Mouse (Mus musculus): ENCODE data around the gene Serpina3i. TPM values are rescaled to one million over a fixed set of nuclear protein-coding genes. Genes with fewer than 3 reads are reported as not detected.

The Serpina3i gene
- polyA plus RNA-seq, 1 experiment from 2014 or later = not detected

DNA sequence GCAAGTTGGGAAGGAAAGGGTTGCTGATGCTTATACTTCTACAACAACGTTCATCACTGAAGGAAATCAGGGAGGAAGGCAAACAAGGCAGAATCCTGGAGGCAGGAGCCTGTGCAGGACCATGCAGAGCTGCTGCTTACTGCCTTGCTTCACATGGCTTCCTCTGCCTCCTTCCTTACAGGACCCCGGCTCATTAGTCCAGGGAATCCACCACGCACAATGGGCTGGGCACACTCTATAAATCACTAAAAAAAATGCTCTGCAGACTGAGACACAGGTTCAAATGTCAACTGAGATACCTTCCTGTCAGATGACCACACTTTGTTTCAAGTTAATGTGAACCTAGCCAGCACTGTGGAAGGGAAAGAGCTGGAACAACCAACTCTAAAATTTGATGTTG is 1.9 kb upstream of the Serpina3i start:
- H3K4me3 ChIP-seq (ENCODE audit: inconsistent target) = no peak overlapping the region
- 82% methylated on average over 3 of the region's 3 CpGs for WGBS (ENCODE audit: missing documents)
- no peaks in the 10 kb centered on the region for H3K79me2 ChIP-seq (ENCODE audit: inconsistent target)

DNA sequence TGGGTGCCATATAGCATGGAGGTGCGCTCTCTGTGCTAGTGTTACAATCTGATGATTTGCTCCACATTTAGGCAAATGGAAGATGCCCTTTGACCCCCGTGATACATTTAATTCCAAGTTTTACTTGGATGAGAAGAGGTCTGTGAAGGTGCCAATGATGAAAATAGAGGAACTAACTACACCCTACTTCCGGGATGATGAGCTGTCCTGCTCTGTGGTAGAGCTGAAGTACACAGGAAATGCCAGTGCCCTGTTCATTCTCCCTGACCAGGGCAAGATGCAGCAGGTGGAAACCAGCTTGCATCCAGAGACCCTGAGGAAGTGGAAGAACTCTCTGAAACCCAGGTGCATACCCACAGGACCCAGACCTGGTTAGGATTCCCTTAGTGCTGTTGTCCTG is 3.5 kb downstream of the Serpina3i start:
- H3K79me2 ChIP-seq (ENCODE audit: inconsistent target) = no peaks in the 10 kb centered on the region
- H3K36me3 ChIP-seq (ENCODE audit: inconsistent target) = no peaks in the 10 kb centered on the region
- H3K27ac ChIP-seq = no peak overlapping the region
- WGBS (ENCODE audit: missing documents) = 50% methylated on average over 3 of the region's 3 CpGs
- H3K4me3 ChIP-seq (ENCODE audit: inconsistent target) = no peak overlapping the region

More for the DNA sequence above, 1.9 kb upstream of the Serpina3i start:
- Histone ChIP-seq H3K36me3 (ENCODE audit: inconsistent target) (no peaks in the 10 kb centered on the region), H3K27ac (no peak overlapping the region)

GRCm38 (mm10) chr12:104278216-104279055 is 15.5 kb downstream of the Serpina3i start:
- Histone ChIP-seq H3K79me2 (ENCODE audit: inconsistent target) (no peaks in the 10 kb centered on the region), H3K36me3 (ENCODE audit: inconsistent target) (no peaks in the 10 kb centered on the region)
- 96% methylated on average over 18 of the region's 18 CpGs for WGBS (ENCODE audit: missing documents)

DNA sequence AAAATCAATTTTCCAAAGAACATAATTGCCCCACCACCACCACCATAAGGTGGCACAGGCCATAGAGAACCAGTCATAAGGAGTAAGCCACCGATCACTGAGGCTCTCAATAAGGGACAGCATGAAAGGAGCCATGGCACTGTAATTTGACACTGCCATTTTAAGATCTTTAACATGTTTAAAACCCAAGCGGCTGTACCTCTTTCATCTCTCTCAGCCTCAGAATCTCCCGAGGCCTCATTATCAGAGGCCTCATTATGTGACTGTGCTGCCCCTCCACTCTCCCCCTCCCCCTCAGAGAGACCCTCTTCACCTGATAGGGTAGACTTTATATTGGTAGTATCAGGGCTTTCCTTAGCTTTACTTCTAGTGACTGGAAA is 16.1 kb downstream of the Serpina3i start:
- no peaks in the 10 kb centered on the region for H3K36me3 ChIP-seq (ENCODE audit: inconsistent target)
- H3K27ac ChIP-seq = no peak overlapping the region
- H3K79me2 ChIP-seq (ENCODE audit: inconsistent target) = no peaks in the 10 kb centered on the region
- H3K4me3 ChIP-seq (ENCODE audit: inconsistent target) = no peak overlapping the region
- WGBS (ENCODE audit: missing documents) = 61% methylated on average over 3 of the region's 3 CpGs

More at GRCm38 (mm10) chr12:104278216-104279055, 15.5 kb downstream of the Serpina3i start:
- Histone ChIP-seq H3K27ac (no peak overlapping the region), H3K4me3 (ENCODE audit: inconsistent target) (no peak overlapping the region)

DNA sequence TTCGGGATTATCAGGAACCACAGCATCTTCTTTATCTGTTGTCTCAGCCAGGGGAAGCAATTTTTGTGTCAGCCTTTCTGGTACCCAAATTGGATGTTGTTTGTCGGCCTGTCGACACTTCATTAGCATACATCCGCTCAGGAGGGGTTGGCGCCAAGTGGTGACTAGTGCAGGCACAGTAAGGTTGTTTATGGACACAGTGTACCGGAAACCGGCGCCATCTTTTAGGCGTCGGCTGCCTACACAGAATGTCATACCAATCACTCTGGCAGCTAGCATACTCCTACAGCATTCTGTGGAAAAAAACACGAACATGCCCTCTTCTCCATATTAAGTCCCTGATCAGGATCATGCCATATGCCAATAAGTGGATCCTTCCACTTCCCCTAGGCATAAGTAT is 20.5 kb downstream of the Serpina3i start:
- no peak overlapping the region for H3K4me3 ChIP-seq (ENCODE audit: inconsistent target)
- 90% methylated on average over 11 of the region's 11 CpGs for WGBS (ENCODE audit: missing documents)
- H3K79me2 ChIP-seq (ENCODE audit: inconsistent target) = no peaks in the 10 kb centered on the region
- H3K27ac ChIP-seq = no peak overlapping the region
- H3K36me3 ChIP-seq (ENCODE audit: inconsistent target) = no peaks in the 10 kb centered on the region

DNA sequence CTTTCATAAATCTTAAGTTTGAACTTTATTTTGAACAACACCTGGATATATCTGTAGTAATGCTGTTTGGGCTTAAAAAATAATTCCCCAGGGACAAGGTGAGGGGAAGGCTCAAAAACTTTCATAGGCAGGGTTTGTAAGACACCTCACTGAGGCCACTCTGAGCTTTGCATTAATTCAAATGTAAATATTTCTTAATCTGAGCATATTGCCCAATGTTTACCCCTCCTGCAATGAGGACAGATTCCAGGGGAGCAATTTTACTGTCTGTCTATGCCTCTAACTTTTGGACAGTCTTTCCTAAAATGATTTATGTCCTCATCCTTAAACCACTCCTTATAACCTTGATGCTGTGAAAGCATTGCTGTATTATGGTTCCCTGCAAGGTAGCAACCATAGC is 25.4 kb downstream of the Serpina3i start:
- H3K36me3 ChIP-seq (ENCODE audit: inconsistent target) = no peaks in the 10 kb centered on the region
- H3K4me3 ChIP-seq (ENCODE audit: inconsistent target) = no peak overlapping the region
- H3K27ac ChIP-seq = no peak overlapping the region
- H3K79me2 ChIP-seq (ENCODE audit: inconsistent target) = no peaks in the 10 kb centered on the region

GRCm38 (mm10) chr12:104289872-104290271 is 26.9 kb downstream of the Serpina3i start:
- H3K27ac ChIP-seq = no peak overlapping the region
- no peaks in the 10 kb centered on the region for H3K36me3 ChIP-seq (ENCODE audit: inconsistent target)
- no peaks in the 10 kb centered on the region for H3K79me2 ChIP-seq (ENCODE audit: inconsistent target)
- no peak overlapping the region for H3K4me3 ChIP-seq (ENCODE audit: inconsistent target)
- 36% methylated on average over 3 of the region's 4 CpGs for WGBS (ENCODE audit: missing documents)

- Histone ChIP-seq H3K79me2 (ENCODE audit: inconsistent target) (no peaks in the 10 kb centered on the region), H3K4me3 (ENCODE audit: inconsistent target) (no peak overlapping the region), H3K27ac (no peak overlapping the region), H3K36me3 (ENCODE audit: inconsistent target) (no peaks in the 10 kb centered on the region)
- 89% methylated on average over 2 of the region's 2 CpGs for WGBS (ENCODE audit: missing documents)
Measured at GRCm38 (mm10) chr12:104293963-104294362, 31.0 kb downstream of the Serpina3i start.

- Histone ChIP-seq H3K79me2 (ENCODE audit: inconsistent target) (no peaks in the 10 kb centered on the region), H3K27ac (no peak overlapping the region), H3K36me3 (ENCODE audit: inconsistent target) (no peaks in the 10 kb centered on the region), H3K4me3 (ENCODE audit: inconsistent target) (no peak overlapping the region)
- 79% methylated on average over 2 of the region's 2 CpGs for WGBS (ENCODE audit: missing documents)
Measured at GRCm38 (mm10) chr12:104298049-104298448, 35.1 kb downstream of the Serpina3i start.

DNA sequence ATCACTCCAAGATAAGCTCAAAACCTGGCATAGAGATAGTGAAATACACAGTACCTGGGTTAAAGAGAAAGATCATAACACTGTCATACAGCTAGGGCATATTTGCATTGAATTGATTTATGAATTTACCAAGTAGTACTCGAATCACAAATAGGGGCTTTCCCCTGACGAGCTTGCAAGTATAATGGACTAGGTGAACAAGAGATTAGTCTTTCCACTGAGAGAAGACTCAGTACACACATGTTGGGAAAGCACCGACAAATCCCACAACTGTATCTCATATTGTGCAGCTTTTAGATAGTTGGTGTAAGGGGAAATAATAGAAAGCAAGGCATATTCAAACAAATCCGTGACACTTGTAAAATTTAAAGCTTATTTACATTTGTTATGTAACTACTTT is 43.1 kb downstream of the Serpina3i start:
- WGBS (ENCODE audit: missing documents) = 93% methylated on average over 4 of the region's 4 CpGs
- Histone ChIP-seq H3K4me3 (ENCODE audit: inconsistent target) (no peak overlapping the region), H3K79me2 (ENCODE audit: inconsistent target) (no peaks in the 10 kb centered on the region), H3K36me3 (ENCODE audit: inconsistent target) (no peaks in the 10 kb centered on the region), H3K27ac (no peak overlapping the region)

DNA sequence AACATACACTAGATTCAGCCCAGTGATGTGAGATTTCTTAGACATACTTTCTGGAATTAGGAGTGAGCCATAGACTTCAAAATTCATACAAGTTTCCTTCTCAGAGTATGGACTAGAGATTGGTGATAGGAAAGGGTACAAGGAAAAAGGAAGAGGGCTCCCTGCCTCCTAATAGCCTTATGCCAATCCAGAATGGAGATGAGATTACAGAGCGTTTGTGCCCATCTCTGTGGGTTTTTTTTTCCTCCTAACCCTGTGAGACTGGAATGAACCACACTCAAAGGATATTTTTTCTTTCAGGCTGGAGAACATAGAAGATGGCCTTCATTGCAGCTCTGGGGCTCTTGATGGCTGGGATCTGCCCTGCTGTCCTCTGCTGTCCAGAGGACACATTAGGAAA is 51.3 kb downstream of the Serpina3i start, which contains the start of gene Serpina3j:
Gene Serpina3j, plus strand, starts transcription at position 301 of the 400 bp plus-strand sequence.
- H3K27ac ChIP-seq = no peak within 1 kb of the TSS
- H3K79me2 ChIP-seq (ENCODE audit: inconsistent target) = no peaks in the 10 kb centered on the region
- no peak within 1 kb of the TSS for H3K4me3 ChIP-seq (ENCODE audit: inconsistent target)
- WGBS (ENCODE audit: missing documents) = 88% methylated on average over 1 of the region's 1 CpGs
- no peaks in the 10 kb centered on the region for H3K36me3 ChIP-seq (ENCODE audit: inconsistent target)

Other genes with a start within 250 kb of the Serpina3i start
- not detected in 3 replicates for gene Serpina9, start 249.4 kb upstream of the Serpina3i start, polyA plus RNA-seq (2018)
- gene Serpina12, start 218.7 kb upstream of the Serpina3i start, polyA plus RNA-seq (2018) = not detected in 3 replicates
- not detected in 3 replicates for gene Serpina5, start 162.0 kb upstream of the Serpina3i start, polyA plus RNA-seq (2018)
- gene Serpina3a, start 150.4 kb upstream of the Serpina3i start, polyA plus RNA-seq (2018) = not detected in 3 replicates
- gene Serpina3b, start 135.1 kb upstream of the Serpina3i start, polyA plus RNA-seq (2018) = 0.14 TPM in 1 of 3 replicates, not detected in the others
- not detected in 3 replicates for gene Serpina3c, start 109.3 kb upstream of the Serpina3i start, polyA plus RNA-seq (2018)
- gene Serpina3f, start 48.6 kb upstream of the Serpina3i start, polyA plus RNA-seq (2018) = 0.31 to 2.0 TPM (median 0.44 TPM) in 3 replicates
- gene Serpina3g, start 26.9 kb upstream of the Serpina3i start, polyA plus RNA-seq (2018) = 1.4 to 6.2 TPM (median 1.5 TPM) in 3 replicates
- gene Serpina3j, start 51.4 kb downstream of the Serpina3i start, polyA plus RNA-seq (2018) = not detected in 3 replicates
- not detected in 3 replicates for gene Serpina3k, start 75.4 kb downstream of the Serpina3i start, polyA plus RNA-seq (2018)
- not detected in 3 replicates for gene Serpina3m, start 75.4 kb downstream of the Serpina3i start, polyA plus RNA-seq (2018)
- not detected in 3 replicates for gene Serpina3n, start 143.6 kb downstream of the Serpina3i start, polyA plus RNA-seq (2018)
- gene Gsc, start 210.2 kb downstream of the Serpina3i start, polyA plus RNA-seq (2018) = not detected in 3 replicates

Data from macrophage (primary cell).